Mouse (Mus musculus) neural tube, embryonic 13.5 days (tissue): ENCODE measurements around the gene Tbc1d25. TPM values are rescaled to one million over a fixed set of nuclear protein-coding genes. Genes with fewer than 3 reads are reported as not detected.

Experiments used
- ATAC-seq: fragments of 200-750 bp; cut with Nextera tagmentation; 2 replicates; pipeline ENCODE4 v1.8.0; 2017; ENCODE audit warnings: low read depth, mild to moderate bottlenecking, moderate TSS enrichment, moderate library complexity
- H3K27ac ChIP-seq: fragments of 300-500 bp; sonication (generic); replicated peaks from 2 replicates; pipeline ENCODE4 v1.5.1; 2015; ENCODE audit warnings: moderate library complexity, mild to moderate bottlenecking, inconsistent platforms
- H3K27me3 ChIP-seq: fragments of 300-500 bp; sonication (generic); 2 replicates; pipeline ENCODE4 v1.6.1; 2015; ENCODE audit warnings: mild to moderate bottlenecking, inconsistent platforms
- H3K36me3 ChIP-seq: fragments of 300-500 bp; sonication (generic); 2 replicates; pipeline ENCODE4 v1.6.1; 2015; ENCODE audit warnings: mild to moderate bottlenecking, inconsistent platforms
- H3K4me1 ChIP-seq: fragments of 300-500 bp; sonication (generic); replicated peaks from 2 replicates; pipeline ENCODE4 v1.6.1; 2015; ENCODE audit warnings: inconsistent platforms
- H3K4me2 ChIP-seq: fragments of 300-500 bp; sonication (generic); 2 replicates; pipeline ENCODE4 v1.6.1; 2015; ENCODE audit warnings: inconsistent platforms, mild to moderate bottlenecking, moderate library complexity
- H3K4me3 ChIP-seq: fragments of 300-500 bp; sonication (generic); 2 replicates; pipeline ENCODE4 v1.5.1; 2015; ENCODE audit warnings: mild to moderate bottlenecking, inconsistent platforms
- H3K9ac ChIP-seq: fragments of 300-500 bp; sonication (generic); 2 replicates; pipeline ENCODE4 v1.6.1; 2015; ENCODE audit warnings: moderate library complexity, mild to moderate bottlenecking, inconsistent platforms
- H3K9me3 ChIP-seq: fragments of 300-500 bp; sonication (generic); 2 replicates; pipeline ENCODE4 v1.6.1; 2016; ENCODE audit warnings: inconsistent platforms
- WGBS: fragments of 180-500 bp; shearing (Covaris S2); methylation state at CpG from one replicate; pipeline ENCODE4 v1.1.7; 2015; 5-methylcytosine and 5-hydroxymethylcytosine counted together
- polyA plus RNA-seq: library from polyadenylated mRNA; unstranded; fragments of >200 nt; fragmentation: Nextera tagmentation; extraction: Ambion mirVana; gene quantifications from 2 replicates; pipeline ENCODE4 v1.2.1, GENCODE M21; 2015

Gene Tbc1d25
- 20.5 and 21.2 TPM in 2 replicates for polyA plus RNA-seq

DNA sequence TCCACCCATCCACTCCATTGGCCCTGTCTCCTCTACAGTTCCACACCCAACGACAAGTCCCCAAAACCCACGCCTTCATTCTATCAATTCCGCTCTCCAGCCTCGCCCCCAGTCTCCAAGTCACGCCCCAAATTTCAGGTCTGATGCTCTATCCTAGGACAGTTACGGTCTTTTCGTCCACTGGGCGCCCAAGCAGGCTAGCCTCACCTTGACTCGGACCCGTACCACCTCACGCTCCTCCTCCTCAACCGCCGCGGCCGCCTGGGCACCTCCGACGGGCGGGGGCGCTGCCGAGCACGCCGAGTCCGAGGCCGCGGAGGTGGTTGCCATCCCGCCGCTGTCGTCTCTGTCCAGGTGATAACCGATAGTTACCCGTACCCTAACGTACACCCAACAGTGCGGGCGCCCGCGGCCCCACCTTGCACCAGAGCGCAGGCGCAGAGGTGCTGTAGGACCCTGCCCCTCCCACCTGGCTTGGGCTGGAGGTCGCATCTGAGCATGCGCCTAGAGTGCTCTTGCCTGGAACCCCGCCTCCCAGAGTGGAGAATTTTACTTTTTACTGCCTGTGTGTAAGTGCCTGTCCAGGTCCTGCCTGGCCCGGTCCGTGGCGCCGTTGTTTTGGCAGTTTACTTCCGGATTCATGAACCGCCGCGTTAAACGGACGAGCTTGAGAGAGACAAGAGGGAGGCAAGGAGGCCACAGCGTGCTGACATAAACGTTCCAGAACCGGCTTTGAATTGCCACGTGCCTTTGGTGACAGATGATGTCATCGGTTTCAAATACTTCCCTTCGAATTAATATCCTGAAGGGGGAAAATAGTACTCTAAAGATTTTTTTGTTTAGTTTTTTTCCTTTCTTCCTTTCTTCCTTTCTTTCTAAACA is at the start of gene Tbc1d25:
Gene Tbc1d25 (minus strand): TSS at position 678 of the 882 bp plus-strand sequence.
- Histone ChIP-seq H3K27me3 (no peaks in the 10 kb centered on the region), H3K27ac (no peak within 1 kb of the TSS; the same call in 1 of the 2 replicates), H3K4me2 (peak within 1 kb of the TSS; percentile 58), H3K9ac (peak within 1 kb of the TSS; percentile 70), H3K4me3 (peak within 1 kb of the TSS; percentile 58), H3K4me1 (peaks cover 7% of the 10 kb centered on the region), H3K36me3 (peaks cover 5% of the 10 kb centered on the region; the same call in 1 of the 2 replicates), H3K9me3 (no peaks in the 10 kb centered on the region)
- WGBS = 18% methylated on average over 56 of the region's 56 CpGs
- ATAC-seq = peak; percentile 97

DNA sequence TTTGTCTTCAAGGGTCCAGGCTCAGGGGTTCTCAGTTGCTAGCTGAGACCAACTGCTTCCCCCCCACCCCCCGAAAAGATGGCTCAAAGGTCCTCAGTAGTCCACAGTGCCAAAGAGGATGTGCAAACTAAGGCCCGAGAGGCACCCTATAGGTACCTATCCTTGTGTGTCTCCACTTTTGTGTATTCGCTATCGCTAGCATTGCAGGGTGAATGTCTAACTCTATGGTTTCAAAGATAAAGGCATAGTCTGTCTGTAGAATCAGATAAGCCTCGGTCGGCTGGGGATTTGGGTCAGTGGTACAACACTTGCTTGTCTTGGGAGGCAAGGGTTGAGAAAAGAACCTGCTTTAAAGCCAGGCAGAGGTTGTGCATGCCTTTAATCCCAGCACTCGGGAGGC is 47.5 kb upstream of the Tbc1d25 start:
- Histone ChIP-seq H3K27ac (no peak overlapping the region), H3K9me3 (no peaks in the 10 kb centered on the region), H3K27me3 (no peaks in the 10 kb centered on the region), H3K4me1 (no peaks in the 10 kb centered on the region), H3K9ac (no peak overlapping the region), H3K36me3 (no peaks in the 10 kb centered on the region), H3K4me2 (no peak overlapping the region), H3K4me3 (no peak overlapping the region)
- WGBS = 90% methylated on average over 7 of the region's 7 CpGs
- no peak for ATAC-seq

DNA sequence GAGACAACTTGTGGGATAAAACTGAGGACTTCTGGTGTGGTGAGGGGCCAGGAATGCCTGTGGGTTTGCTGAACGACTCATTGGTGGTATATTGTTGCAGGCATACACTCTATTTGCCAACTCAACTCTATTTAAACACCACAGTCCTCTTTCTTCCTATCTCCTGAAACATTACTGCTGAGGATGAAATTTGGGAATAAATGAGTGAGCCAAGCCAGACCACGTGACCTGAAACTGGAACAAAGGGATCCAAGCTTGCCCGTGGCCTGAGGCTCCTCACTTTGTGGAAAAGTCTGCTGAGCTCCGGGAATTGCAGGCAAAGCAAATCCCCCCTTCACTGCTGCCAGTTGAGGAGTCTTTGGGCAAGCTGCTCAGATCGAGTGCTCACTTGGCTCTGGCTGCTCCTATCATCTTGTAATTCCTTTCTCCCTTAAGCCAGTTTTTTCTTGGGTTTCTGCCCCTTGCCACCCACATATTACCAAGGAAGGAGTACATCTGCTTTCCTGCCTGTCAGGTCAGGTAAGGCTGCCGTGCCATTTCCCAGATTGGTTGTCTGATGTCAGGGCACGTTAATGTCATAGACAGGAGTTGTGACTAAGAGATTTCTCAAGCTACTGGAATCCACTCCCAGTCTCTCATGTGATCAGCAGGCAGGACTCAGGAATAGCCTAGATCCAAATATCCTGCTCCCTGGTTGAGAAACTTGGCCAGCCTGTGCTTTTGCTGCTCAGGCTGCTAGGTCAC is 46.9 kb upstream of the Tbc1d25 start:
- no peaks in the 10 kb centered on the region for H3K4me1 ChIP-seq
- H3K9me3 ChIP-seq = no peaks in the 10 kb centered on the region
- H3K4me2 ChIP-seq = no peak overlapping the region
- no peak overlapping the region for H3K4me3 ChIP-seq
- H3K27ac ChIP-seq = no peak overlapping the region
- no peak for ATAC-seq
- H3K9ac ChIP-seq = no peak overlapping the region
- no peaks in the 10 kb centered on the region for H3K27me3 ChIP-seq
- no peaks in the 10 kb centered on the region for H3K36me3 ChIP-seq
- 64% methylated on average over 7 of the region's 7 CpGs for WGBS

DNA sequence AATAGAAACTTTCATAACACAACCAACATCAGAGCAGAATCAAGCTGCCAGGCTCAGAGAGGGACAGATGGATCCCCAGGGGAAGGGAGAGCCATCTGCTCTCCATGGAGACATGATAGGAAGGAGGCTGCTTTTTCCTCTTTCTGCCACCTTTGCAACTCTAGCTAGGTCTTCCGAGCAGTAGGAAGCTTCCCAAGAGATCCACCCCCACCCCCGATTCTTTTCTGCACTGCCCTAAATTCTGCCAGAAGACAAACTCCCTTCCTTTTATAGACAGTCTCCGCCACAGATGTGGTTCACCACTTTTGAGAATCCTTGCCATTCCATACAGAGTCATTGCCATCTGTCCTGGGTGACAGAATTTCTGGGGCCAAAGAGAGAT is 46.3 kb upstream of the Tbc1d25 start:
- Histone ChIP-seq H3K9ac (no peak overlapping the region), H3K36me3 (no peaks in the 10 kb centered on the region), H3K9me3 (no peaks in the 10 kb centered on the region), H3K4me3 (no peak overlapping the region), H3K27ac (no peak overlapping the region), H3K4me1 (no peaks in the 10 kb centered on the region), H3K4me2 (no peak overlapping the region), H3K27me3 (no peaks in the 10 kb centered on the region)
- 70% methylated on average over 3 of the region's 3 CpGs for WGBS
- no peak for ATAC-seq

DNA sequence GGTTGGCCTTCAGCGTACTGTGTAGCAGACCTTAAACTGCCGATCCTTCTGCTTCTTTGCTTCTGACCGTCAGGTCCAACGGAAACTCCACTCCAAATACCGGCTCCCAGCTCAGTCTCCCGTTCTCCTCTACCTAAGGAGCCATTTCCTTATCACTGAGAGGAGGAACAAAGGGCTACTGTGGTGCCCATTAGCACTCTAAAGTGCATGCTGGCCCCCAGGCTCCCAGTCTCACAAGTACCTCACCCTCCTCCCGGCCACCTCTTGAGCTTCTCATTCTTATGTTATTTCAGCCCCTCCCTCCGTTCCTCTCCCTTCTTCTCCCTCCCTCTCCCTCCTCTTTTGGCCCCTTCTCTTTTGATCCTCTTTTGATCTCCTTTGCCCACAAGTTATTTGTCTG is 43.7 kb upstream of the Tbc1d25 start:
- no peak for ATAC-seq
- WGBS = 37% methylated on average over 8 of the region's 8 CpGs
- H3K9me3 ChIP-seq = no peaks in the 10 kb centered on the region

DNA sequence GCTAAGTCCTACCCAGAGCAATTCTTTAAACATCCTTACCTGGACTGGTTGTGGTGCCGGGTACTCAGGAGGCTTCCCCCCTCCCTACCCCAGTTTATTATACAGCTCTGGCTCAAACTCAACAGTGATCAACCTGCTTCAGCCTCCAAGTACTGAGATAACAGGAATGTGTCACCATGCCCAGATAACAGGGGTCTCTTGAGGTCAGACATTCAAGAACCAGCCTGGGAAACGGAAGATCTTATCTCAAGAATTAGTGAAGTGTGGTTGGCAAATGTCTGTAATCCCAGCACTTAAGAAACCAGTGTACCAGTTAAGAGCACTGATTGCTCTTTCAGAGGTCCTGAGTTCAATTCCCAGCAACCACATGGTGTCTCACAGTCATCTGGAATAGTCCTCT is 42.1 kb upstream of the Tbc1d25 start:
- whole genome bisulfite sequencing = 88% methylated on average over 2 of the region's 2 CpGs
- no peaks in the 10 kb centered on the region for H3K4me1 ChIP-seq
- no peak overlapping the region for H3K27ac ChIP-seq
- H3K27me3 ChIP-seq = no peaks in the 10 kb centered on the region
- no peaks in the 10 kb centered on the region for H3K36me3 ChIP-seq
- H3K4me3 ChIP-seq = no peak overlapping the region
- no peak for ATAC-seq
- no peak overlapping the region for H3K4me2 ChIP-seq
- H3K9ac ChIP-seq = no peak overlapping the region
- H3K9me3 ChIP-seq = no peaks in the 10 kb centered on the region

More for the DNA sequence above, 43.7 kb upstream of the Tbc1d25 start:
- Histone ChIP-seq H3K9ac (no peak overlapping the region), H3K4me3 (no peak overlapping the region), H3K4me2 (no peak overlapping the region), H3K4me1 (no peaks in the 10 kb centered on the region), H3K27me3 (no peaks in the 10 kb centered on the region), H3K36me3 (no peaks in the 10 kb centered on the region), H3K27ac (no peak overlapping the region)

DNA sequence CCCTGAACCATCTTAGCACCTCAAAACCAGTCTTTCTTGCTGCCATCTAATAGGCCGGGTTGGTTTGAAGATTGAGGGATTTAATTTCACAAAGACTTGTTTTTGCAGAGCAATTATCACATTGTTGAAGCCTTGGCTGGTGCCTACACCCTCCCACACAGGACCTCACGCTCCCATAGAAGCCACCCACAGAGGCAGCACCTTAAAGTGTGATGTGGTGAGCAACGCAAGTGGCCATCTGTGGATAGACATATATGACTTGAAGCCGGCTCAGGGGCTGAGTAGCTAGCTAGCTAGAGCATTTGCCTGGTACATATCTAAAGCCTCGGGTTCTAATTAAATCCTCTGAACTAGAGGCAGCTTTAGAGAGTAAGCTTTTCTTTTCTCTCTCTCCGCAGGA is 41.4 kb upstream of the Tbc1d25 start:
- no peaks in the 10 kb centered on the region for H3K36me3 ChIP-seq
- WGBS = 64% methylated on average over 6 of the region's 6 CpGs
- H3K4me1 ChIP-seq = no peaks in the 10 kb centered on the region
- H3K4me3 ChIP-seq = no peak overlapping the region
- no peaks in the 10 kb centered on the region for H3K27me3 ChIP-seq
- no peak overlapping the region for H3K27ac ChIP-seq
- H3K4me2 ChIP-seq = no peak overlapping the region
- no peaks in the 10 kb centered on the region for H3K9me3 ChIP-seq
- H3K9ac ChIP-seq = no peak overlapping the region
- ATAC-seq = no peak

DNA sequence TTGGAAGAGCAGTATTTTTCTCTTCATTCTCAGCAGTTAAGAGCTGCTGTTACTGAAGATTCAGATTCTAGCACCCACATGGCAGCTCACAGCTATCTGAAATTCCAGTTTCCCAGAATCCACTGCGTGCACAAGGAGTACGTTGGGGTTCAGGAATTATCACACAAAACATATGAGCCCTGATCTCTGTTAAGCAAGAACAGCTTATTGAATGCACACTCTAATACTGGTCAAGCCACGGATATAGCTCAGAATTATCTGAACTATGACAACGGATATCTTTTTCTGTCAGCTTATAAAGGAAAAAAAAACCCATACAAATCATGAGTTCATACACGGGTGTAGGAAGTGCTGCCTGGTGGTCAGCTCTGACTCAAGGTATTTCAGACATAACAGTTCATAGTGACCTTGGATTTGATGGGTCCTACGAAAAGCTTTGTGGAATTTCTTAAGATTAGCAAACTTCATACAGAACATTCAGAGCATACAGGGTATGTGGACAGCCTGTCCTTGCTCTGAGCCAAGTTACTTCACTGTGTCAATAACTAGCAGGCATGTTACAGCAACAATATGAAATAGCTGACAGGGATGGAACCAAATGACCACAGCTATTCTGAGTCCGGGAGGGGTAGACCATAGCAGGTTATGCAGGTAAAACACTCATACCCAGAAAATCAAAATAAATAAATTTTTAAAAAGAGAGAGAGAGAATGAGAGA is 35.7 kb upstream of the Tbc1d25 start:
- H3K36me3 ChIP-seq = no peaks in the 10 kb centered on the region
- no peaks in the 10 kb centered on the region for H3K4me1 ChIP-seq
- H3K9me3 ChIP-seq = no peaks in the 10 kb centered on the region
- no peak overlapping the region for H3K27ac ChIP-seq
- 87% methylated on average over 7 of the region's 7 CpGs for WGBS
- H3K9ac ChIP-seq = no peak overlapping the region
- H3K4me2 ChIP-seq = no peak overlapping the region
- H3K27me3 ChIP-seq = no peaks in the 10 kb centered on the region
- no peak overlapping the region for H3K4me3 ChIP-seq
- no peak for ATAC-seq

DNA sequence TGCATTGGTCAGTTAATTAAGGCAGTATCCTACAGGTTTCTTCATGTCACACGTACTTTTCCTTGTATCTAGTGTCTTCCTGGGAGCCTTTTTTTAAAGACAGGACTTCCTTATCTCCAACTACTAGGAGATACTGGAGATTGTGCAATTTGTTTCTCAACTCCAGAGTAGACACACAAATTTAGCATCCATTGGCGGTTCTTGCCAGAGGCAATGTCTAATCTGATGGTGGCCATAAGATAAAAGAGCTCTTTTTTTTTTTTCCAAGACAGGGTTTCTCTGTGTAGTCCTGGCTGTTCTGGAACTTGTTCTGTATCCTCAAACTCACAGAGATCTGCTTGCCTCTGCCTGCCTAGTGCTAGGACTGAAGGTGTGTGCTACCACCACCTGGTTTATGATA is 33.7 kb upstream of the Tbc1d25 start:
- Histone ChIP-seq H3K27me3 (no peaks in the 10 kb centered on the region), H3K36me3 (no peaks in the 10 kb centered on the region), H3K4me2 (no peak overlapping the region), H3K4me3 (no peak overlapping the region), H3K4me1 (peaks cover 5% of the 10 kb centered on the region), H3K27ac (no peak overlapping the region), H3K9me3 (no peaks in the 10 kb centered on the region), H3K9ac (no peak overlapping the region)
- WGBS = 65% methylated on average over 2 of the region's 2 CpGs
- no peak for ATAC-seq

DNA sequence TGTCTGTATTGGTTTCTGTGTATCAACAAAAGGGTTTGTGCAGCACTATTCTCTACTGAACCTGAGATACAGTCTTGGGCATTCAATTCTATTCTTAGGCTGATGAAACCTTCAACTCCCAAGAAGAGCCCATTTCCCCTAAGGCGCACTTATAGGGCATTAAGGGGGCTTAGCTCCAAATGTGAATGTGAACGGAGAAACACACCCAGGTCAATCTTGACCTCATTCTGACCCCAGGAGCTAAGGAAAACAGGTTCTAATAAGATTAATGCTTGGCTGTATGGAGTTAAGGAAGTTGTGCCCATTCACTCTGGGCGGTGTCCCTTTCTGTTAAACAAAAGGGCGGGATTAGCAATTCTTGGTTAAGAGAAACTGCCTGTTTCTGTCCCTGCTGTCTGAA is 31.2 kb upstream of the Tbc1d25 start:
- no peaks in the 10 kb centered on the region for H3K9me3 ChIP-seq
- no peaks in the 10 kb centered on the region for H3K27me3 ChIP-seq
- ATAC-seq = no peak
- no peak overlapping the region for H3K27ac ChIP-seq
- no peak overlapping the region for H3K9ac ChIP-seq
- peak overlapping the region; percentile 60 for H3K4me2 ChIP-seq
- 34% methylated on average over 4 of the region's 4 CpGs for WGBS
- 0 out of 2 replicates have a peak, but pooled peaks cover 6% of the 10 kb centered on the region for H3K36me3 ChIP-seq
- H3K4me3 ChIP-seq = no peak overlapping the region
- H3K4me1 ChIP-seq = peaks cover 5% of the 10 kb centered on the region

DNA sequence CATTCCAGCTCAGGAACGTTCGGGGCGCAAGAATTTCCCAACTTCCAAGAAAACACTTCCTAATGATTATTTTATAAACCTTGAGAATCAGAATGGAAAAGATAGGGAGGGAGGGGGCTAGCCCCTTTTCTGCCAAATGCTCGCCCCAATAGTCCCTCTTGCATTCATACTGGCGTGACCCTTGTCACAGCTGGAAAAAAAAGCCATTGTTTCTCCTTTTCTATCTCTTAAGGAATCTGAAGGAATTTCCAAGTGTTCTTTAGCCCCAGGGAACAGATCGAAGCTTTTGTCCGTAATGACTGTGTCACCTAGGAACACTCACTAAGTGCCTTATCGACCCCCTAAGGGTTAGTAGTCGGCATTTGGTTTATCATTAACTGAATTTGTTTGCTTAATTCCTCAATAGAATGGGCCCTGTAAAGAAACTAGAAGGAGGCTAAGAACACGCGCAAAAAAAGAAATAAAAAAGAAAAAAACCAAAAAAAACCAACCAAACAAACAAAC is 30.8 kb upstream of the Tbc1d25 start:
- H3K9ac ChIP-seq = peak overlapping the region; percentile 52
- ATAC-seq = peak; percentile 33; the same call in 1 of the 2 replicates
- 25% methylated on average over 11 of the region's 11 CpGs for WGBS

More for the DNA sequence above, 30.8 kb upstream of the Tbc1d25 start:
- Histone ChIP-seq H3K4me2 (peak overlapping the region; percentile 60), H3K36me3 (0 out of 2 replicates have a peak, but pooled peaks cover 6% of the 10 kb centered on the region), H3K4me3 (peak overlapping the region; percentile 52), H3K27me3 (no peaks in the 10 kb centered on the region), H3K4me1 (peaks cover 5% of the 10 kb centered on the region), H3K9me3 (no peaks in the 10 kb centered on the region), H3K27ac (0 out of 2 replicates have a peak overlapping the region, but pooled peaks have one; percentile 23)
